Mouse (Mus musculus) embryonic stem cell, embryonic (primary cell): Measurements from ENCODE around the gene Tlk1.

Experiments
- CTCF ChIA-PET, 4 experiments: fragments of 300-600 bp in 2 of 4; fragments of 350-600 bp in 2 of 4; sonication (Branson Sonifier 250); formaldehyde crosslinking; loops; one replicate each; lab custom pipeline; 2022; ENCODE audit warnings: inconsistent platforms in 2 of 4; lab: Charles Lee
- POLR2A ChIA-PET, 4 experiments: fragments of 300-600 bp in 2 of 4; fragments of 350-600 bp in 2 of 4; sonication (Branson Sonifier 250); formaldehyde crosslinking; loops; one replicate each; lab custom pipeline; 2022; ENCODE audit warnings: antibody characterized with exemption in 4 of 4, inconsistent platforms in 1 of 4; lab: Charles Lee

The Tlk1 gene

DNA sequence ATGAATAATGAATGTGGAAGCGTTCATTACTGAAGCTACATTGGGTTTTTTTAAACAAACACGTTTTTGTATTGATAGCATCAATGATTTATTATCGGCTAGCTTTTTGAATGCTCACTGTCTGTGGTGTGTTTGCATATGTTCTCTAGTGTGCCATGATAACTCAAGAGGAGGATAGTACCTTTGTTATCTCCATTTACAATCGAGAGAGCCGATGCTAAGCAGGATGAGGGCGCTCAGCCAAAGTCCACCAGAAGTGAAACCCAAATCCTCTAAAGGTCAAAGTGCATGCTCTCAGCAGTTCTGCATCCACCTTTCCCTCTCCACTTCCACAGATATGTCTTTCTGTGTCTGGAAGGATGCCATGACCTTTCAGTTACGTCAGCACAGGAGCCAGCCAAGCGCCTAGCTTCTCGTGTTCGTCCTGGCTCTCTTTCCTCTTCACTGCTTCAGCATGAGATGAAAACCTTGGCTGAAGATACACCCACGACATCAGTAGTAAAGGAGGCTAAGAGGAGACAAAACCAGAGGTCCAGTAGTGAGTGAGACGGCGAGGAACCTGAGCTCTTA is 16.6 kb upstream of the Tlk1 start:
- ChIA-PET POLR2A (interaction anchor here in 1 of 4 experiments (1.1 kb wide), 1 partner anchor 11 kb away, joined by 3 read pairs; no protein-coding TSS in a partner anchor), CTCF (interaction anchor here in 1 of 4 experiments (0.5 kb wide), 1 partner anchor 28 kb away, joined by 4 read pairs; no protein-coding TSS in a partner anchor)

DNA sequence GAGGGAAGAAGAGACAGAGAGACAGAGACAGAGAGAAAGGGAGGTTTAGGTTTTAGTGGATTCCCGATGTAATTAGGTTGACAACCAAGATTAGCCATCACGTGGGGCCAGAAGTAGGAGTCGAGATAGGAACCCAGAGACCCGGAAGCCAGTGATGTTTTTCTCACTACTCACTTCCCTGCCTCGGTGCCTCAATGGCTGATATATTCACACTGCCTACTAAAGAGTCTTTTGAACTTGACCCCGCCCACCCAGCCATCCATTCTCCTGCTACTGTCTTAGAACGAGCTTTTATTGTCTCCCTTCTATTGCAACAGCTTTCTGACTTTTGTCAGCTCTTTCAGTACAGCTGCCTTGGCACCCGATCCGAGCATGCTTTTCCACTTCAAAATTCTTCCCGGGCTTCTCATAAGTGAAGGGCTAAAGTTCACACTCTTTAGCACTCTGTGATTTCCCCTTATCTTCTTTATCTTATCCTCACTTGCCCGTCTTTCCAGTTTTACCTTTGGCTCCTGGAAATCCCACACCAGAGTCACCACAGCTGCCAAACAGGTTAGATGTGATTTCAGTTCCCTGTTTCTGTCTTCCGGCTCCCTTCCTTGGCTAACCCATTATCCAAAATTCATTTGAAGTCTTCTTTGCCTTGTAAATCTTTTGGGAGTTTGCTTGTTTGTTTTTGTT is 13.1 kb upstream of the Tlk1 start:
- POLR2A ChIA-PET: interaction anchor here in 2 of 4 experiments (1.0 kb wide), 2 partner anchors 14 to 216 kb away, joined by 3 read pairs; partner anchors contain the start of gene Dcaf17 (in 1 of the 2)
- CTCF ChIA-PET: no interaction called here

DNA sequence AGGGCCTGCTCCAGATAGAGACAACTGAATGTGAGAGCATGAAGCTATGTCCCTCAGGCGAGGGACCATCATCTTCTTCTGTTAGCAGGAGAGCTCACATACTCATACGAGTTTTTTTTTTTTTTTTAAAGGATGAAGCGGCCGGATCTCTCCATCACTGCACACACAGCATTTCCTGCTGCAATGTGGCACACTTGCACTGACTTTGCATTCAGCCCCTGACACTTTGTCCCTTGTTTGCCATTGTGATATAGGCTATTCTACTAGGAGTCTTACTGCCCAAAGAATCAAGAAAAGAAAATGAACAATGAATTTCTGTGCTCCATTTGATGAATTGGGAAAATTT is 10.8 kb upstream of the Tlk1 start:
- CTCF ChIA-PET: no interaction called here
- POLR2A ChIA-PET: interaction anchor here in 2 of 4 experiments (0.6 kb wide), 2 partner anchors 209 to 702 kb away, joined by 3 read pairs; no protein-coding TSS in a partner anchor

DNA sequence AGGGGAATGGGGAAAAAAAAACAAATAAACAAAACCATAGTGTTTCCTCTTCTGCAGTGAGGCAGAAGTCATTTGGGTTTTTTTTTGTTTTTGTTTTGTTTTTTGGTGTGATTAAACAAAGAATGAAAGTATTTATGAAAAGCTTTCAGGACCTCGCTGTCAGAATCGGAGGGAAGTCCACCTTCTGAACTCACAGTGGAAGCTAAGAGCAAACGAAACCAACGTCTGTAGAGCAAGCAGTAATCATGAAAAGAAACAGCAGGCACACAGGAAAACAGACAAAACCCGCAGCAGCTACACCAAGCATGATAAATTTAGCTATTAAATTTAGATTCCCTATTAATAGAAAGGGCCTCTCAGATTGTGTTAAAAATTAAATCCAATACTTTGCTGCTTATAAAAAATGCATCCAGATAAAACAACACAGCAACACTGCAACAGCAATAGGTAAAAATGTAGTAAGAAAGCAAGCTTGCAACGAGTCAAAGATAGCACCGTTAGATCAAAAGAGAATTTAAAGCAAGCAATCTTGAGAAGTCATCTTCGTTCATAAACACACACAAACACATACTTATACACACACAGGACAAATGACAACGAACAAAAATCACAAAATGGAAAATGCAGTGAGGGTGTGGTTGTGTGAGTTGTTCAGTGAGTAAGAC is 10.2 kb upstream of the Tlk1 start:
- POLR2A ChIA-PET: interaction anchor here in 2 of 4 experiments (0.5 to 0.6 kb wide), 2 partner anchors 119 to 210 kb away, joined by 3 read pairs; no protein-coding TSS in a partner anchor
- CTCF ChIA-PET: interaction anchor here in 1 of 4 experiments (0.7 kb wide), 1 partner anchor 185 kb away, joined by 3 read pairs; no protein-coding TSS in a partner anchor

DNA sequence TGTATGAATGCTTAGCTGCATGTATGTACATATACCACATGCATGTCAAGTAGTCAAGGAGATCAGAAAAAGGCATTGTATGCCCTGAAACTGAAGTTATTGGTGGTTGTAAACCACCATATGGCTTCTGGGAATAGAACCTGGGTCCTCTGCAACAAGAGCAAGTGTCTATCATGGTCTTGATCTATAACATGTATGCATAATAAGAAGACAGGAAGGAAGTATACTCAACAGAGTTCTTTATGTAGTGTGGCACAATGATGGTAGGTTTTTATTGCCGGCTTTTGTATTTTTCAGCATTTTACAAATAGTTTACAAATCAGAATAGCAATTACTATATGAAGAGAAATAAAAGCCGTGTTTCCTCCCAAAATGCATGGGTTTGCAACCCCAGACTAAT is 9.7 kb upstream of the Tlk1 start:
- CTCF ChIA-PET: interaction anchor here in 1 of 4 experiments (0.7 kb wide), 1 partner anchor 184 kb away, joined by 3 read pairs; no protein-coding TSS in a partner anchor
- POLR2A ChIA-PET: interaction anchor here in 1 of 4 experiments (0.5 kb wide), 1 partner anchor 120 kb away, joined by 3 read pairs; no protein-coding TSS in a partner anchor

DNA sequence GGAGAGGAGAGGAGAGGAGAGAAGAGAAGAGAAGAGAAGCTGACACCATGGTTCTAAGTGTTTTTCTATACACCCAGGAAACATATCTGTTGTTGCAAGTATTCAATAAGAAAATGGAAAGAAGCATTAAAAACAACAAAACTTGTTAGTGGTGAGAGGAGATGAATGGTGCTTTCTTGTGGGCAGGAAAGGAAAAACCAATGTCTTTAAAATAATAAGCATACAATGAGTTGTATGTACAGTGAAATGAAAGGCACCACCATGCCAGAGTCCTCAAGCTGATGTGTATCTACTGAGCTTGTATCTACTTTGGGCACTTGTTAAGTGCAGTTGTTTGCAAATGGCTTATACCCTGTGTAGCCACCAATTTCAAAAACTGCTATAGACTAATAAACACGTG is 7.7 kb upstream of the Tlk1 start:
- CTCF ChIA-PET: no interaction called here

DNA sequence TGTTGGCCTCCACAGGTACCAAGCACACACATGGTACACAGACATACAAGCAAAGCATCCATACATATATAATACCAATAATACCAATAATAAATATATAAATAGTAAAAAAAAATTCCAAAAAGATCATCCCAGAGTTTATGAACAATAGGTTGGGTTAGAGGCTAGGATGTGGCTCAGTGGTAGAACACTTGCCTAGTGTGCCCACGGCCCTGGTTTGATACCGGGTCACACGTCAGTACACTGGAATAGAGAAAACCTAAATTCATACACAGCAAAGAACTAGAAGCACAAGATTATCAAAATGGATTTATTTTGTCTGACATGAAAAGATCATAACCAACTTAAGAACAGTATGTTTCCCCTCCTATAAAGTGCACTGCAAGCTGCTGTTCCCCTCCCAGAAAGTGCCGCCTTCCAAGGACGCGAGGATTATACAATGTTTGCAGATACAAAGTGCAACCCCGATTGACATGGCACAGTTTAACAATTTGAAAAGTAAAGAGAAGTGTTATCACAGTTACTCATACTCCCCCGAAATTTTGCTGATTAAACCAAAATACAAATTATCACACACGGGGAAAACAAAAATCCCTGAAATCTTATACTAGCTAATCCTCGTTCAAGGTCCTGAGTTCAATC is 6.3 kb upstream of the Tlk1 start:
- ChIA-PET CTCF (interaction anchor here in 3 of 4 experiments (0.6 to 0.8 kb wide), 3 partner anchors 52 to 462 kb away, joined by 3 to 4 read pairs (median 3); no protein-coding TSS in a partner anchor), POLR2A (interaction anchor here in 3 of 4 experiments (0.6 to 2.2 kb wide), 20 partner anchors 8 to 982 kb away, joined by 3 to 11 read pairs (median 4); partner anchors contain the start of genes Dcaf17 (in 1 of the 3) and Mettl8 (in 1 of the 3))

More for the DNA sequence above, 7.7 kb upstream of the Tlk1 start:
- POLR2A ChIA-PET: interaction anchor here in 1 of 4 experiments (2.2 kb wide), 1 partner anchor 7 kb away, joined by 5 read pairs; no protein-coding TSS in a partner anchor

DNA sequence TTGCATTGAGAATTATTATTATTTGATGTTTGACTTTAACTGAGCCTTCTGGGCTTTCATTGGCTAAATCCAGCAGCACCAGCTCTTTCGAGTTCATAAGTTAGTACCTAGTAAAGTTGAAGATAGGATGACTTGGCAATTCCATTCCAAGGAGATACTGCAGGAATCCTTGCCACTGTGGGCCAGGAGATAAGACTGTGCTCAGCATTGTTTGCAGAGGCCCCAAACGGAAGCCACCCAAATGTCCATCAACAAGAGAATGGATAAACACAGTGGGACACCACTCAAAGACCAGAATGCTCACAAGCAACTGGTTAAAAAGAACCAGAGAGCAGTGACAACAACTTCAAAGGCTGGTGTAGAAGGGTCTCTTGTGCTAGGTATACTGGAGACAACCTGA is 5.2 kb upstream of the Tlk1 start:
- ChIA-PET CTCF (interaction anchor here in 1 of 4 experiments (0.6 to 0.8 kb wide), 3 partner anchors 51 to 846 kb away, joined by 3 read pairs; no protein-coding TSS in a partner anchor), POLR2A (interaction anchor here in 3 of 4 experiments (0.6 to 2.2 kb wide), 15 partner anchors 9 to 288 kb away, joined by 3 to 11 read pairs (median 3); partner anchors contain the start of genes Dcaf17 (in 1 of the 3) and Mettl8 (in 1 of the 3))

DNA sequence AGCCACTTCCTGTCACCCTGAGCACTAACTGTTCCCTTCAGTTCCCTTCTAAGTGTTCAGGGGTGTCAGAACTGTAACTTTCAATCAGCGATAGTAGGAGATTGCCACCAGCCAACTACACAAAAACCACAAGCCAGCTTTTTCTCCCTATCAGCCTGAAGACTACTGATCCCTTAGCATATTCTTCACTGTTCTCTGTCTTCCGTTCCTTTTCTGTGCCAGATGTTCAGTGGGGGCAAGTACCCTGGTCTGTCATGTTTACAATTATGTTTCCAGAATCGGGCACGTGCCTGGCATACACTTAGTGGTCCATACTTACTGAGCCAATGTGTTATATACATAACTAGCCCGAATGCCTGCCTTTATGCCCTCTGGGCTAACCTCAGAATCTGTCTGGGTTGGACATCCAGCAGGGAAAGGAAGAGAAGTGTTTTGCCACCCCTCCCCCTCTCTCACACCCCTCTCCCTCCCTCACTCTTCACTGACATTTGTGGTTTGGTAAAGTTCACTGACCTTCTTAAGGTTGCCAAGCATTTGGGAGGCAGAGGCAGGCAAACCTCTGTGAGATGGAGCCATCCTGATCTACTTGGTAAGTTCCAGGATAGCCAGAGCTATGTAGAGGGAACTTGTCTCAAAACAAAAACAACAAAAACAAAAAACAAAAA is 4.5 kb upstream of the Tlk1 start:
- ChIA-PET POLR2A (interaction anchor here in 2 of 4 experiments (0.6 to 2.0 kb wide), 7 partner anchors 9 to 289 kb away, joined by 3 to 11 read pairs (median 3); no protein-coding TSS in a partner anchor), CTCF (no interaction called here)

DNA sequence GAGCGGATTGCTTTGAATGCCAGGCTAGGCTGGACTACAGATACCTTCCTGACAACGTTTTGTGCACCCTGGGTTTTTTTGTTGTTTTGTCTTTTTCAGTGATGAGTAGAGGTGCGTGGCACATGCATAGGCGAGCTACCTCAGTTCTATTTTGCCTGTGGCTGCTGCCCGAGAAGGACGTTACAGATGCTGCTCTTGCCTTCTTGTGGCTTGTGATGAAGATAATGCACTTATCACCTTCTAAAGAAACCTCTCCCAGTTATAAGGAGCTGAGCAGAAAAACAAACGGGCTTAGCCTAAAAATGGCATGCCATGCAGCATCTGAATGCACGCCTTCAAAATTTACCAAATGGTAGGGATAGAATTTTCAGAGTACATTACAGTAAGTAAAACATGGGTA is 2.3 kb upstream of the Tlk1 start:
- POLR2A ChIA-PET: interaction anchor here in 1 of 4 experiments (1.2 to 2.0 kb wide), 3 partner anchors 12 to 25 kb away, joined by 3 to 9 read pairs (median 3); no protein-coding TSS in a partner anchor
- CTCF ChIA-PET: no interaction called here

DNA sequence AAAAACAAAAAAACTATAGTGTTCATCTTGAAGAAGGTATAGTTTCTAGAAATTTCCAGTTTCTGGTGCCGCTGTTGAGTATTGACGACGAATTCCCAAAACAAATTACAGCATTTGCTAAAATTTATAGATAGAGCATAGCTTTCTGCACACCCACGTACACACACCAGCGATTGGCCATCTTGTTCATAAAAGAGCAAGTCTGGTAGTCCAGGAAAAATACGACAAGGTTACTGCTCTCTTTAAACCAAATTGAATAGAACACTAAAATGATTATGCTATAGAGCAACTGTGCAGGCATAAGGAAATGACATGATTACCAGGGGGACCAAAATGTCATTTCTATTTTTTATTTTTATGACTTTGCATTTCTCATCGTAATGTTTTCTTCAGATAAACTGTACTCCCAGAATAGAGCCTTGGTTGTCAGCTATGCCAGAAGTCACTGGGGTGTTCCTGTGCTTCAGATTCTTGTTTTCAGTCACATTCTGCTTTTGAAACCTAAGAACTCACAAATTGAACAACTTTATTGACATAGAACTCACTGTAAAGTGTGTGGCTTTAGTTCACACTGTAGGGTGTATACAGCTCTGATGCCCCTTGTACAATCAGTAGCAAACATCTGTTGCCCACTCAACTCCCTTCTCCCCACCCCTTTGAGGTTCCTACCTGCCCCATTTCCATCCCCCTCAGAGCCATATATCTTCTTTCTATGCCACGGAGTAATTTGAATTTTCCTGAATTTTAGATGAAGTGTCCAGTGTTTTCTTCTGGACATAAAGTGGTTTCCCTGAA is 1.1 kb upstream of the Tlk1 start:
- POLR2A ChIA-PET: interaction anchor here in 1 of 4 experiments (0.6 to 1.7 kb wide), 5 partner anchors 10 to 167 kb away, joined by 3 to 5 read pairs (median 3); no protein-coding TSS in a partner anchor
- CTCF ChIA-PET: no interaction called here

DNA sequence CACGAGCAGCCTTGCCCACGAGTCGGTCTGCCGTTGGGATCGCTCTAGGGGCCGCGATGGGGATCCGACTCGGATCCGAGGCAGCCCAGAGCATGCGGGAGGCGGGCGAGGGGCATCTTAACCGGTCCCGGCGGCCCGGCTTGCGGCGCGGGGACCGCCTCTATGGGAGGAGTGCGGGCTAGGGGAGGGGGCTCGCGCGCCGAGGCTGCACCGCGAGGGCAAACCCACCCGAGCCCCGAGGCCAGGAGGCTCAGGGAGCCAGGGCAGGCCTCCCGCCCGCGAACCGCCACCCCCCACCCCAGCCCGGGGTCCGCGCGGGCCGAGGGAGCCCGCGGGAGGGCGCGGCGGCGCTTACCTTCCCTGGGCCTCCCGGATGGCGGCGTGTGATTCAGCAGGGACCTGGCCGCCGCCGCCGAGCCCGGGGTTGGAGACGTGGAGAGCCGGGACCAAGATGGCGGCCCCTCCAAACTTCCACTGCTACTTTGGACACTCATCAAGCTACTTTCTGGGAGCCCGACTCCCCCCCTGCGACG is 624 bp downstream of the Tlk1 start:
- POLR2A ChIA-PET: interaction anchor here in 3 of 4 experiments (0.6 to 5.4 kb wide), 16 partner anchors 8 to 1814 kb away, joined by 3 to 57 read pairs (median 4); no protein-coding TSS in a partner anchor
- CTCF ChIA-PET: interaction anchor here in 1 of 4 experiments (0.6 kb wide), 1 partner anchor 661 kb away, joined by 5 read pairs; no protein-coding TSS in a partner anchor

DNA sequence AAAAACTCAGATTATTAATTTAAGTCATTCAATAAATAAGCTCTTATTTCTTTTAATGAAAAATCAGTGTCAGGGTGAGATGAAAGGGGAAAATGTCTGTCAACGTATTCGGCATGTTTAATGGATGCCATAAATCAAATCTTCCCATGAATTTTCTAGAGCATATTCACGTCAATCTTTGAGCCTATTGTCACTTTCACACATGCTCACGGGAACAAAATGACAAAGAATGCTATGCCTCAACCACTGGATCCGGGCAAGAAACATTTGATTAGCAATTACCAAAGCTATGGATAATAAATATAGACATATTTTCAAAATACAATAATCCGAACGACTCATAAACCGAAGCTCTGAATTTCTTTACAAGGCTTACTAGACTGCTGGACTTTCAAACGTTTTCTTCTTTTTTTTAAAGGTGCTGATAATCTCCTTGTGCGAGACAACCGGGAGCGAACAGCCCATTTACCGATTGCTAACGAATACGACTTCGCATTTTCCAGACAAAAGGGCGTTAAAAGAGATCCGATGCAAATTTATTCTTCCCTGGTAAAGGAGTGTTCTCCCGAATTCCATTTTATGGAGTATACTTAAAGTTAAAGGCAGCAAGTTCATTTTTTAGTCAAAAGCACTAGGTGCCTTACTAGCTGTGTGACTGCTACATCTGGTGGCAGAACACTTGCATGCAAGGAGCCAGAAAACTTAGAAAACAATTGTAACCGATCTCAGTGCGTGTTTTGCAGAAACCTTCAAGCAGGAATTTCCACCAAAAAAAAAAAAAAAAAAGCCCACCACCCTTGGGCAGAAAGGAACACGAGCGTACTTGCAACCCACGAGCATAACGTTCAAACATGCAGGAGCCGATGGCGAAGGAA is 1.4 kb downstream of the Tlk1 start:
- POLR2A ChIA-PET: interaction anchor here (0.6 to 5.4 kb wide), 38 partner anchors 7 to 1813 kb away, joined by 3 to 57 read pairs (median 4); no protein-coding TSS in a partner anchor
- CTCF ChIA-PET: interaction anchor here in 2 of 4 experiments (0.6 kb wide), 2 partner anchors 21 to 660 kb away, joined by 3 to 5 read pairs; no protein-coding TSS in a partner anchor

DNA sequence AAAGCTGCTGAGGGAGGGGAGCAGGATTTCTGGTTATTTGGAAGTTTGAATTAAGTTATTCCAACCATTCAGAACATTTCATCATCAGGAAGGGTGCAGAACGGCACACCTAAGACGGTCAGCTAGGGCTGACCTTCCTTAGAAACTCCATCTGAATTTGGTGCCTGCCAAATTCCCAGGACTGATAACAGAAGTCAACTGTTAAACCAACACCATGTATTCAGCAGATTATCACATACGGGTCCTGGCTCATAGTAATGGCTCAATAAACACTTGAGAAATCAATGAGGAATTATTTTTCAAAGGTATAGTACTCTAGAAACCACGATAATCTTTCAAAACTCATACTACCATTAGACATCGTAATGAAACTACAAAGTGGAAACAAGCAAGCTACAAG is 2.1 kb downstream of the Tlk1 start:
- POLR2A ChIA-PET: interaction anchor here (0.6 to 5.4 kb wide), 19 partner anchors 9 to 1360 kb away, joined by 3 to 57 read pairs (median 4); no protein-coding TSS in a partner anchor
- CTCF ChIA-PET: interaction anchor here in 1 of 4 experiments (0.6 kb wide), 1 partner anchor 21 kb away, joined by 3 read pairs; no protein-coding TSS in a partner anchor

DNA sequence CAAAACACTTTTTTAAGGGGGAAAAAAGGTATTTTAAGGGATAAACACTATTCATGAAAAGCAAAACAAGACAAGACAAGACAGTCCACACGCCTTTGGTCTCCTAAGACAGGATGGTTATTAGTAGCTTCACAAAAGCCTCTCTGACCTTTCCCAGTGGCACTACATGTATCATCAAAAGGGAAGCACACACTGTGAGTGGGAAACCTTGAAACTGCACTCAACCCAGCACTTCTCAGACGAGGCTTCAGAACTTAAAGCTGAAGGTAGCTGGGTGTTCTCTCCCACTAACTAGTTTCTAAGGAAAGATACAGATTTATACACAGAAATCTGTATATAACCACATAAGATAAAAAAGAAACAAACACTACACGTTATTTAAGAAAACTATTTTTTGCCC is 8.6 kb downstream of the Tlk1 start:
- POLR2A ChIA-PET: interaction anchor here in 2 of 4 experiments (0.6 to 6.7 kb wide), 12 partner anchors 8 to 450 kb away, joined by 3 to 58 read pairs (median 6); partner anchors contain the start of gene Tlk1 (in 2 of the 2)
- CTCF ChIA-PET: interaction anchor here in 1 of 4 experiments (0.9 kb wide), 1 partner anchor 232 kb away, joined by 3 read pairs; no protein-coding TSS in a partner anchor
